Mouse (Mus musculus) stomach, embryonic 16.5 days (tissue): Measurements from ENCODE around the gene AI464131. TPM values are rescaled to one million over a fixed set of nuclear protein-coding genes. Genes with fewer than 3 reads are reported as not detected.

Experiments used
- ATAC-seq: fragments of 200-750 bp; cut with Nextera tagmentation; 2 replicates; pipeline ENCODE4 v1.8.0; 2017; ENCODE audit warnings: moderate number of reproducible peaks, moderate TSS enrichment; ENCODE audit not compliant: insufficient read depth, low FRiP score
- H3K27ac ChIP-seq: fragments of 300-500 bp; sonication (generic); 2 replicates; pipeline ENCODE4 v1.5.1; 2014; ENCODE audit warnings: low read length
- H3K27me3 ChIP-seq: fragments of 300-500 bp; sonication (generic); 2 replicates; pipeline ENCODE4 v1.6.1; 2014; ENCODE audit warnings: low read length, control low read depth, mixed read lengths; ENCODE audit not compliant: control insufficient read depth, insufficient read depth
- H3K36me3 ChIP-seq: fragments of 300-500 bp; sonication (generic); 2 replicates; pipeline ENCODE4 v1.6.1; 2014; ENCODE audit warnings: low read length; ENCODE audit not compliant: control insufficient read depth, insufficient read depth
- H3K4me1 ChIP-seq: fragments of 300-500 bp; sonication (generic); 2 replicates; pipeline ENCODE4 v1.6.1; 2014; ENCODE audit warnings: low read length, control low read depth, mixed read lengths; ENCODE audit not compliant: control insufficient read depth, insufficient read depth
- H3K4me2 ChIP-seq: fragments of 300-500 bp; sonication (generic); 2 replicates; pipeline ENCODE4 v1.6.1; 2014; ENCODE audit warnings: low read depth, low read length, mixed read lengths
- H3K4me3 ChIP-seq: fragments of 300-500 bp; sonication (generic); replicated peaks from 2 replicates; pipeline ENCODE4 v1.5.1; 2014; ENCODE audit warnings: mild to moderate bottlenecking, low read length
- H3K9ac ChIP-seq: fragments of 300-500 bp; sonication (generic); 2 replicates; pipeline ENCODE4 v1.6.1; 2014; ENCODE audit warnings: low read length
- H3K9me3 ChIP-seq: fragments of 300-500 bp; sonication (generic); replicated peaks from 2 replicates; pipeline ENCODE4 v1.6.1; 2016; ENCODE audit warnings: low read length, control low read depth; ENCODE audit not compliant: control insufficient read depth
- WGBS: fragments of 180-500 bp; shearing (Covaris S2); extraction: QIAGEN DNeasy Blood & Tissue Kit; methylation state at CpG from one replicate; pipeline ENCODE4 v1.1.7; 2014; 5-methylcytosine and 5-hydroxymethylcytosine counted together
- polyA plus RNA-seq: library from polyadenylated mRNA; unstranded; fragments of >200 nt; fragmentation: Nextera tagmentation; extraction: Ambion mirVana; gene quantifications from 2 replicates; pipeline ENCODE4 v1.2.1, GENCODE M21; 2015

AI464131 gene
- polyA plus RNA-seq, 1 experiment from 2014 or later = 9.6 TPM

- ATAC-seq = peak; percentile 51; the same call in 1 of the 2 replicates
- Histone ChIP-seq H3K4me1 (peaks cover 14% of the 10 kb centered on the region; the same call in 1 of the 2 replicates), H3K27me3 (peaks cover 22% of the 10 kb centered on the region), H3K4me2 (no peak overlapping the region), H3K4me3 (no peak overlapping the region), H3K36me3 (no peaks in the 10 kb centered on the region), H3K27ac (0 out of 2 replicates have a peak overlapping the region, but pooled peaks have one; percentile 48), H3K9me3 (no peaks in the 10 kb centered on the region), H3K9ac (no peak overlapping the region)
- WGBS = 66% methylated on average over 3 of the region's 3 CpGs
These were observed 9.3 kb downstream of the AI464131 start for GRCm38 (mm10) chr4:41493464-41494116.

- ATAC-seq = no peak
- no peak overlapping the region for H3K4me2 ChIP-seq
- H3K4me3 ChIP-seq = no peak overlapping the region
- H3K9ac ChIP-seq = no peak overlapping the region
- peaks cover 7% of the 10 kb centered on the region; the same call in 1 of the 2 replicates for H3K4me1 ChIP-seq
- peak overlapping the region; percentile 19; the same call in 1 of the 2 replicates for H3K27ac ChIP-seq
- H3K36me3 ChIP-seq = no peaks in the 10 kb centered on the region
- peaks cover 16% of the 10 kb centered on the region for H3K27me3 ChIP-seq
- 76% methylated on average over 7 of the region's 7 CpGs for WGBS
- H3K9me3 ChIP-seq = no peaks in the 10 kb centered on the region
These were observed 9.9 kb downstream of the AI464131 start for GRCm38 (mm10) chr4:41492951-41493350.

GRCm38 (mm10) chr4:41481601-41482017 is 21.3 kb downstream of the AI464131 start:
- ATAC-seq = peak; percentile 67
- H3K36me3 ChIP-seq = no peaks in the 10 kb centered on the region
- H3K4me1 ChIP-seq = peaks cover 24% of the 10 kb centered on the region
- 30% methylated on average over 6 of the region's 6 CpGs for WGBS
- H3K4me3 ChIP-seq = no peak overlapping the region
- H3K9me3 ChIP-seq = no peaks in the 10 kb centered on the region
- H3K27me3 ChIP-seq = no peaks in the 10 kb centered on the region
- no peak overlapping the region for H3K9ac ChIP-seq
- peak overlapping the region; percentile 64 for H3K27ac ChIP-seq
- H3K4me2 ChIP-seq = no peak overlapping the region

GRCm38 (mm10) chr4:41480254-41480653 is 22.6 kb downstream of the AI464131 start:
- H3K27ac ChIP-seq = peak overlapping the region; percentile 74
- no peaks in the 10 kb centered on the region for H3K9me3 ChIP-seq
- H3K36me3 ChIP-seq = no peaks in the 10 kb centered on the region
- 0 out of 2 replicates have a peak, but pooled peaks have one; percentile 14 for ATAC-seq
- no peak overlapping the region for H3K9ac ChIP-seq
- no peak overlapping the region for H3K4me2 ChIP-seq
- WGBS = 58% methylated on average over 8 of the region's 8 CpGs
- H3K4me3 ChIP-seq = no peak overlapping the region
- H3K27me3 ChIP-seq = no peaks in the 10 kb centered on the region
- H3K4me1 ChIP-seq = peaks cover 24% of the 10 kb centered on the region

GRCm38 (mm10) chr4:41479456-41479804 is 23.4 kb downstream of the AI464131 start:
- peak; percentile 82 for ATAC-seq
- H3K27ac ChIP-seq = peak overlapping the region; percentile 74
- H3K9me3 ChIP-seq = no peaks in the 10 kb centered on the region

GRCm38 (mm10) chr4:41478751-41479455 is 24.0 kb downstream of the AI464131 start:
- 56% methylated on average over 4 of the region's 4 CpGs for WGBS
- Histone ChIP-seq H3K4me3 (no peak overlapping the region), H3K27ac (peak overlapping the region; percentile 74), H3K9ac (no peak overlapping the region), H3K36me3 (no peaks in the 10 kb centered on the region), H3K4me1 (peaks cover 24% of the 10 kb centered on the region), H3K4me2 (no peak overlapping the region), H3K27me3 (no peaks in the 10 kb centered on the region), H3K9me3 (no peaks in the 10 kb centered on the region)
- peak; percentile 1; the same call in 1 of the 2 replicates for ATAC-seq

More at GRCm38 (mm10) chr4:41479456-41479804, 23.4 kb downstream of the AI464131 start:
- Histone ChIP-seq H3K27me3 (no peaks in the 10 kb centered on the region), H3K4me2 (no peak overlapping the region), H3K4me1 (peaks cover 24% of the 10 kb centered on the region), H3K4me3 (no peak overlapping the region), H3K9ac (no peak overlapping the region), H3K36me3 (no peaks in the 10 kb centered on the region)
- 38% methylated on average over 1 of the region's 1 CpGs for WGBS

- no peak overlapping the region for H3K4me3 ChIP-seq
- H3K9me3 ChIP-seq = no peaks in the 10 kb centered on the region
- peaks cover 24% of the 10 kb centered on the region for H3K4me1 ChIP-seq
- no peak overlapping the region for H3K9ac ChIP-seq
- 82% methylated on average over 9 of the region's 9 CpGs for WGBS
- H3K36me3 ChIP-seq = no peaks in the 10 kb centered on the region
- H3K4me2 ChIP-seq = no peak overlapping the region
- no peaks in the 10 kb centered on the region for H3K27me3 ChIP-seq
- H3K27ac ChIP-seq = no peak overlapping the region
- ATAC-seq = no peak
These were observed 25.2 kb downstream of the AI464131 start for GRCm38 (mm10) chr4:41477648-41478160.

- no peak for ATAC-seq
- H3K4me2 ChIP-seq = no peak overlapping the region
- 81% methylated on average over 1 of the region's 1 CpGs for WGBS
These were observed 31.5 kb downstream of the AI464131 start for GRCm38 (mm10) chr4:41471384-41471689.

GRCm38 (mm10) chr4:41470684-41471383 is 32.0 kb downstream of the AI464131 start:
- H3K27ac ChIP-seq = peak overlapping the region; percentile 33; the same call in 1 of the 2 replicates
- no peak overlapping the region for H3K9ac ChIP-seq
- no peak overlapping the region for H3K4me2 ChIP-seq
- no peak for ATAC-seq
- H3K4me3 ChIP-seq = no peak overlapping the region
- H3K36me3 ChIP-seq = no peaks in the 10 kb centered on the region
- WGBS = 55% methylated on average over 5 of the region's 5 CpGs
- peaks cover 9% of the 10 kb centered on the region for H3K4me1 ChIP-seq
- no peaks in the 10 kb centered on the region for H3K9me3 ChIP-seq
- no peaks in the 10 kb centered on the region for H3K27me3 ChIP-seq

More at GRCm38 (mm10) chr4:41471384-41471689, 31.5 kb downstream of the AI464131 start:
- H3K9ac ChIP-seq = no peak overlapping the region
- no peaks in the 10 kb centered on the region for H3K27me3 ChIP-seq
- H3K4me3 ChIP-seq = no peak overlapping the region
- no peaks in the 10 kb centered on the region for H3K36me3 ChIP-seq
- peaks cover 9% of the 10 kb centered on the region for H3K4me1 ChIP-seq
- H3K27ac ChIP-seq = no peak overlapping the region
- no peaks in the 10 kb centered on the region for H3K9me3 ChIP-seq
